Mouse (Mus musculus) neural tube, postnatal 0 days (tissue): Measurements from ENCODE around the gene Caskin2. TPM values are rescaled to one million over a fixed set of nuclear protein-coding genes. Genes with fewer than 3 reads are reported as not detected.

Experiments
- microRNA-seq: library from miRNA; unstranded; fragments of <30 nt; microRNA quantifications from one replicate; pipeline ENCODE4, GENCODE M21; 2016
- polyA plus RNA-seq: library from polyadenylated mRNA; unstranded; fragments of >200 nt; fragmentation: Nextera tagmentation; extraction: Ambion mirVana; gene quantifications from 2 replicates; pipeline ENCODE4 v1.2.1, GENCODE M21; 2015

Caskin2 gene
- 10.1 and 10.3 TPM in 2 replicates for polyA plus RNA-seq

GRCm38 (mm10) chr11:115813507-115814296 is at the start of gene Caskin2:
Gene Caskin2, minus strand, starts transcription at chr11:115813639.

GRCm38 (mm10) chr11:115858354-115858753 is 44.9 kb upstream of the Caskin2 start, which contains the start of gene Myo15b:
Gene Myo15b, plus strand, starts transcription at chr11:115858406.

GRCm38 (mm10) chr11:115823774-115824740 is 10.6 kb upstream of the Caskin2 start, which contains the start of gene Llgl2:
Gene Llgl2, plus strand, starts transcription at chr11:115824049.

GRCm38 (mm10) chr11:115814605-115815450 is 1.4 kb upstream of the Caskin2 start, which contains the start of gene Tsen54:
Gene Tsen54, plus strand, starts transcription at chr11:115814724.

GRCm38 (mm10) chr11:115765103-115765606 is 48.3 kb downstream of the Caskin2 start, which contains the start of gene Tmem94:
Gene Tmem94, plus strand, starts transcription at chr11:115765433.

Small RNAs within 50 kb of the gene (microRNA-seq; reads per million reads assigned to microRNA genes)
- gene Mir5621 = not detected

Other genes with a start within 250 kb of the Caskin2 start
- 63.5 and 76.1 TPM in 2 replicates for gene Nup85, start 249.2 kb downstream of the Caskin2 start, polyA plus RNA-seq
- 80.0 and 80.6 TPM in 2 replicates for gene Mrps7, start 209.7 kb downstream of the Caskin2 start, polyA plus RNA-seq
- gene Gga3, start 209.6 kb downstream of the Caskin2 start, polyA plus RNA-seq = 22.2 and 26.4 TPM in 2 replicates
- 23.5 and 26.7 TPM in 2 replicates for gene Mif4gd, start 200.7 kb downstream of the Caskin2 start, polyA plus RNA-seq
- gene Slc25a19, start 185.3 kb downstream of the Caskin2 start, polyA plus RNA-seq = 42.3 and 43.0 TPM in 2 replicates
- 149 and 165 TPM in 2 replicates for gene Grb2, start 105.0 kb downstream of the Caskin2 start, polyA plus RNA-seq
- 13.7 and 15.9 TPM in 2 replicates for gene Tmem94, start 48.2 kb downstream of the Caskin2 start, polyA plus RNA-seq
- 18.9 and 21.3 TPM in 2 replicates for gene Tsen54, start 1.1 kb upstream of the Caskin2 start, polyA plus RNA-seq
- gene Llgl2, start 10.4 kb upstream of the Caskin2 start, polyA plus RNA-seq = 0.79 and 0.93 TPM in 2 replicates
- gene Myo15b, start 44.8 kb upstream of the Caskin2 start, polyA plus RNA-seq = 0.15 and 0.46 TPM in 2 replicates
- 2.6 and 4.5 TPM in 2 replicates for gene Smim5, start 86.3 kb upstream of the Caskin2 start, polyA plus RNA-seq
- gene Smim6, start 98.4 kb upstream of the Caskin2 start, polyA plus RNA-seq = 0.24 and 0.79 TPM in 2 replicates
- gene Sap30bp, start 119.6 kb upstream of the Caskin2 start, polyA plus RNA-seq = 36.7 and 40.3 TPM in 2 replicates
- gene Recql5, start 119.8 kb upstream of the Caskin2 start, polyA plus RNA-seq = 10.4 and 12.7 TPM in 2 replicates
- 3.0 and 3.2 TPM in 2 replicates for gene Itgb4, start 161.1 kb upstream of the Caskin2 start, polyA plus RNA-seq
- gene Galk1, start 199.1 kb upstream of the Caskin2 start, polyA plus RNA-seq = 56.4 and 56.8 TPM in 2 replicates
- gene H3f3b, start 214.3 kb upstream of the Caskin2 start, polyA plus RNA-seq = 1,032 and 1,124 TPM in 2 replicates
- gene Unk, start 216.7 kb upstream of the Caskin2 start, polyA plus RNA-seq = 22.2 and 24.0 TPM in 2 replicates